Mouse (Mus musculus): ENCODE measurements around the gene D1Pas1. TPM values are rescaled to one million over a fixed set of nuclear protein-coding genes. Genes with fewer than 3 reads are reported as not detected.

The D1Pas1 gene
- polyA plus RNA-seq, 1 experiment from 2014 or later, result 0.16 TPM

Other genes starting within 250 kb of the D1Pas1 start
- gene Rrp15, start 218.1 kb upstream of the D1Pas1 start, polyA plus RNA-seq (2016; fragmentation: Nextera tagmentation; extraction: Ambion mirVana), result 93.2 and 113 TPM in 2 replicates
- 0.89 and 1.4 TPM in 2 replicates for gene Spata17, start 248.0 kb downstream of the D1Pas1 start, polyA plus RNA-seq (2016; fragmentation: Nextera tagmentation; extraction: Ambion mirVana)
- 22.0 and 24.7 TPM in 2 replicates for gene Gpatch2, start 248.1 kb downstream of the D1Pas1 start, polyA plus RNA-seq (2016; fragmentation: Nextera tagmentation; extraction: Ambion mirVana)

All from limb, embryonic 10.5 days (tissue).